Mouse (Mus musculus) testis, adult 2 months (tissue): Measurements from ENCODE around the gene Ppp1r1c.

Experiments
- CTCF ChIP-seq: fragments of 200-500 bp; IDR thresholded peaks from 2 replicates; pipeline ENCODE4 v1.5.1; 2012; ENCODE audit warnings: low read depth, mild to moderate bottlenecking, inconsistent platforms, low read length, moderate library complexity; ENCODE audit not compliant: control insufficient read depth, insufficient read depth, insufficient replicate concordance
- POLR2A ChIP-seq: fragments of 200-500 bp; IDR thresholded peaks from 2 replicates; pipeline ENCODE4 v1.6.1; 2012; ENCODE audit warnings: low read depth, mild to moderate bottlenecking, inconsistent platforms, low read length, moderate library complexity; ENCODE audit not compliant: control insufficient read depth

DNA sequence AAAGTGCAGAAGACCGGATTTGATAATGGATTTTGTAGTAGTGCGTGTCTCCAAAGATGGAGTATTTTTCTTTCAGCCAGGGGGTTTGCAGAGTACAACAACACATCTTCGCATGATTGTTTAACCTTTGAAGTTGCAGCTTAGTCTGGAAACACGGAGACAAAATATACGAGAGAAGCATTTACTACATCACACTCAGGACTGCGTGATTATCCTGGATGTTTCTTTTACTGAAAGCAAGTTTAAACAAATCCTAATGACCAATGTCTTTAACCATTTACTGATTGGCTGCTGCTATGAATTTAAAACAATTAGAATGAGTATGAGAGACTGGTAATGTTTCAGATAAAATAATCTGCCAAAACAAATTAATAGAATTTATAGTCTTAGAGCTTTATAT lies 131.5 kb downstream of the Ppp1r1c start:
- TF ChIP-seq POLR2A = no peak
- no peak for TF ChIP-seq CTCF
